Mouse (Mus musculus): Measurements from ENCODE around the gene Msrb3. TPM values are rescaled to one million over a fixed set of nuclear protein-coding genes. Genes with fewer than 3 reads are reported as not detected.

The Msrb3 gene
- polyA plus RNA-seq, 1 experiment from 2014 or later, result 9.9 TPM

DNA sequence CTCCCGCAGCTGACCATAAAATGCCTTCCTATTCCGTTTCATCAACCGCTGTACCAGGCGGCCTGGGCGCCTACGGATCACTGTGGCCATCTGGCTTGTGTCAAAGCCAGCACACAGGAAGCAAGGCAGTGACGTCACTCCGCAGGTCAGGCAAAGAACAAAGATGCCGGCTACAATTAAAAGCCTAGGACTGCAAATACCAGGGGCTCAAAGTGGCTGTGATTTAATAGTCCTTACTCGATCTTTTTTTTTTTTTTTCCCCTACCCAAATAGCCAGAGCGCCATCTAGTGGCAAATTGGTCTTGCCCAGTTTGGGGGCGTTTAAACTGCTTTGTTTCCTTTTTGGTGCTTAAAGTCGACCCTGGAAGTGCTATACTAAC lies 26.4 kb downstream of the Msrb3 start:
- Histone ChIP-seq H3K9ac (ENCODE audit: low read depth, low read length) (no peak overlapping the region), H3K27ac (0 out of 2 replicates have a peak overlapping the region, but pooled peaks have one; percentile 42), H3K9me3 (replicated peaks; ENCODE audit: low read length) (no peaks in the 10 kb centered on the region), H3K36me3 (ENCODE audit: insufficient read depth, low read length) (no peaks in the 10 kb centered on the region), H3K4me1 (replicated peaks; ENCODE audit: insufficient read depth, low read length) (peaks cover 9% of the 10 kb centered on the region; the same call in 1 of the 2 replicates), H3K4me3 (replicated peaks; ENCODE audit: low read depth, low read length) (no peak overlapping the region), H3K27me3 (ENCODE audit: insufficient read depth, low read length) (no peaks in the 10 kb centered on the region), H3K4me2 (ENCODE audit: low read length) (peak overlapping the region; percentile 47)
- whole genome bisulfite sequencing, result 3% methylated on average over 13 of the region's 13 CpGs
- TF ChIP-seq CTCF (IDR thresholded peaks at IDR 0.05; ENCODE audit: low read depth), result peak; percentile 83
- DNase-seq (ENCODE audit: low spot score) (peak; percentile 95), ATAC-seq (replicated peaks; ENCODE audit: low FRiP score, low read depth) (peak; percentile 80)

DNA sequence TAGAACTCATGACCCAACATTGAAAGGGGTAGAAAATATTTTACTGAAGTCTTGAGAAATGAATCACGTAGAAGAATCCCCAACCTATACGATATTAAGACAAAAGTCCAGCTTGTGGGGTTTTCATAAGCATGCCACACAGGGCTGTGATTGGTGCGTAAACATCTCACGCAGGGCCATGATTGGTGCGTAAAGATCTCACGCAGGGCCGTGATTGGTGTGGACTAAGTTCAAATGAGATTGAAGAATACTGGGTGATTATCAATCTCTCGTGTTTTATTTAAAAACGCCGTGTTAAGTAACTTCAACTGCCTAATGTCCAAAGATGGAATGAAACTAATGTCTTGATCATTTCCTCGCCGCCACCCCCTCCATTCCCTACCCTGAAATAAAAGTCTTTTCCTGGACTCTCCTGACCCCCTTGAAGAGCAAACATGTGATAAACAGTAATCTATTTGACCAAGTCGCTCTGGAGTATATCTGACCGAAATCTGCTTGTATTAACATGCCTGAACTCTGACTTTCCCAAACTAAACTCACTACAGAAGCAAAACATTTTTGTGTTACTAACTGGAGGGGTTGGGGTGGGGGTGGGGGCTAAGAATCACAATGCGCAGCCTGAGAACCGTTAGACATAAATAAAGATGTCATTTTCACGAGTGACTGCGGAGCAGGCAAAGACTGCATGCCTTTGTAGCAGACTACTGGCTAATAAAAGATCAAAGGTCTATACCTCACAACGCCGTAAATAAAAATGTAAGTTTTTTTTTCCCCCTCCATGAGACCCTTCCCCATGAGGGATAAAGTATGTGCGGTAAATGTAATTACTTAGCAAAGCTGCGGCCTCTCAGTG lies 27.0 kb downstream of the Msrb3 start:
- Histone ChIP-seq H3K9ac (ENCODE audit: low read depth, low read length) (no peak overlapping the region), H3K9me3 (replicated peaks; ENCODE audit: low read length) (no peaks in the 10 kb centered on the region), H3K4me3 (replicated peaks; ENCODE audit: low read depth, low read length) (no peak overlapping the region), H3K4me1 (replicated peaks; ENCODE audit: insufficient read depth, low read length) (peaks cover 7% of the 10 kb centered on the region; the same call in 1 of the 2 replicates), H3K36me3 (ENCODE audit: insufficient read depth, low read length) (no peaks in the 10 kb centered on the region), H3K27ac (0 out of 2 replicates have a peak overlapping the region, but pooled peaks have one; percentile 42), H3K27me3 (ENCODE audit: insufficient read depth, low read length) (no peaks in the 10 kb centered on the region), H3K4me2 (ENCODE audit: low read length) (peak overlapping the region; percentile 47)
- ATAC-seq (replicated peaks; ENCODE audit: low FRiP score, low read depth), result peak; percentile 33; the same call in 1 of the 2 replicates
- TF ChIP-seq CTCF (IDR thresholded peaks at IDR 0.05; ENCODE audit: low read depth), result no peak
- 33% methylated on average over 22 of the region's 22 CpGs for WGBS
- no peak for DNase-seq (ENCODE audit: low spot score)

DNA sequence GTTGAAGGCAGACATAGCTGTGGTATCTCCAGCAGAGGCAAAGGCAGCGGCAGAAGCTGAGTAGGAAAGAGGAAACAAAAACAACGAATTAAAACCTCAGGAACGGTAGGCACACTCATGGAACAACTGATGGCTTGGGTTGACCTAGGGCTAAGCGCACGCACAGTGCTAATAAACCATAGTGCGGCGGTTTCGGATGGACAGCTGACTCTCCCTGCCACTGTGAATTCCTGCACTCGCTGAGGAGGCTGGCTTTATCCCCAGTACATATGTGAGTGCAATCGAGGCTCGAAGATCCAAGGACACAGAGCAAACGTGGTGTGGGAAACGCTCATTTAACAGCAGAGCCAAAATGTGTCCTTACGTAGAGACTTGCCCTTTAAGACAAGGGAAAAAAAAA lies 27.8 kb downstream of the Msrb3 start:
- DNase-seq (ENCODE audit: low spot score), result no peak
- H3K36me3 ChIP-seq (ENCODE audit: insufficient read depth, low read length), result no peaks in the 10 kb centered on the region
- no peak overlapping the region for H3K27ac ChIP-seq
- no peak overlapping the region for H3K4me2 ChIP-seq (ENCODE audit: low read length)
- 77% methylated on average over 14 of the region's 14 CpGs for WGBS
- peaks cover 4% of the 10 kb centered on the region; the same call in 1 of the 2 replicates for H3K4me1 ChIP-seq (replicated peaks; ENCODE audit: insufficient read depth, low read length)
- TF ChIP-seq CTCF (IDR thresholded peaks at IDR 0.05; ENCODE audit: low read depth), result no peak
- H3K4me3 ChIP-seq (replicated peaks; ENCODE audit: low read depth, low read length), result no peak overlapping the region
- no peaks in the 10 kb centered on the region for H3K9me3 ChIP-seq (replicated peaks; ENCODE audit: low read length)
- no peak for ATAC-seq (replicated peaks; ENCODE audit: low FRiP score, low read depth)
- H3K27me3 ChIP-seq (ENCODE audit: insufficient read depth, low read length), result no peaks in the 10 kb centered on the region
- no peak overlapping the region for H3K9ac ChIP-seq (ENCODE audit: low read depth, low read length)

DNA sequence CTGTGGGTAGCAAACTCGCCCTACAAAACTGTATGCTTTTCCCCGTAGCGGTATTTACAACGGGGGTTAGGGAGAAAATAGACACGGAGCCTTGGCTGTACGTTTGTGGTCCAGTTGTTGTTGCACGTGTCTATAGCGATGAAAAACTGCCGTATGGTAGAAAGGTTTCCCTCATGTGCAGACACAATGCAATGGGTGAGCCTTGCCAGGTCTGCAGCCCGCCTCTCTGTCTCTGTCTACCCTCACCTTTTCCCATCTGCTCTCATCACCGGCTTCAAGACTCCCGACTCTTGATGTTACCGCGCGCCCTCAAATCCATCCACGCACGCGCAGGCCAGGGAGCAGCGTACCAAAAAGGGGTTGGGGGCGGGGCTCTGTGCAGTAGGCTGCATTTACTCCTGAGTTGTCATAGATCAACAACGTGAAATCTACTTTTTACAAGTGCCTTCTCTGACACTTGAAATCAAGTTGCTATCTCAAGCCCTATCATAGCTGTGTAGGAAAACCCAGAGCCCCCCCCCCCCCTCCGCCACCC lies 29.6 kb downstream of the Msrb3 start:
- ATAC-seq (replicated peaks; ENCODE audit: low FRiP score, low read depth) (no peak), DNase-seq (ENCODE audit: low spot score) (no peak)
- Histone ChIP-seq H3K4me3 (replicated peaks; ENCODE audit: low read depth, low read length) (no peak overlapping the region), H3K9ac (ENCODE audit: low read depth, low read length) (no peak overlapping the region), H3K9me3 (replicated peaks; ENCODE audit: low read length) (no peaks in the 10 kb centered on the region), H3K27ac (no peak overlapping the region), H3K4me2 (ENCODE audit: low read length) (no peak overlapping the region), H3K27me3 (ENCODE audit: insufficient read depth, low read length) (no peaks in the 10 kb centered on the region), H3K36me3 (ENCODE audit: insufficient read depth, low read length) (no peaks in the 10 kb centered on the region), H3K4me1 (replicated peaks; ENCODE audit: insufficient read depth, low read length) (0 out of 2 replicates have a peak, but pooled peaks cover 4% of the 10 kb centered on the region)
- 93% methylated on average over 22 of the region's 22 CpGs for WGBS
- no peak for TF ChIP-seq CTCF (IDR thresholded peaks at IDR 0.05; ENCODE audit: low read depth)

DNA sequence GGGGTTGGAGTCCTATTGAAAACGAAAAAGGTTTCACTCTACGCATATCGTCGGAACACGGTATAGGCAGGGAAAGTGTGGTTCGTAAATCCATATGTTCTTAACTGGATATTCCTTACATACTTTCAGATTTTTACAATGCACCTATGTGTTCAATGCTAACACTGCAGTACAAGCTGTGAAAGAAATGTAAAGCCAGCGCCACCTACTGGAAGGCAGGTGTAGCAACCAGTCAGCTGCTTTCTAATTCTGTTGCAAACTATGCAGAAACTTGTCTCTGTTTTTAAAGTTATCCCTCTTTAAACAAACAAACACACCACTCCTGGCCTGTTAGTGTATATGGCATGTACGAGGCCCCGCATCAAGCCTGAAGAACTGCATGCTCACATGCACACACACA lies 34.5 kb downstream of the Msrb3 start:
- WGBS, result 13% methylated on average over 9 of the region's 9 CpGs
- Histone ChIP-seq H3K4me3 (replicated peaks; ENCODE audit: low read depth, low read length) (no peak overlapping the region), H3K27ac (no peak overlapping the region), H3K9ac (ENCODE audit: low read depth, low read length) (no peak overlapping the region), H3K36me3 (ENCODE audit: insufficient read depth, low read length) (no peaks in the 10 kb centered on the region), H3K27me3 (ENCODE audit: insufficient read depth, low read length) (no peaks in the 10 kb centered on the region), H3K4me1 (replicated peaks; ENCODE audit: insufficient read depth, low read length) (no peaks in the 10 kb centered on the region), H3K9me3 (replicated peaks; ENCODE audit: low read length) (no peaks in the 10 kb centered on the region), H3K4me2 (ENCODE audit: low read length) (no peak overlapping the region)
- ATAC-seq (replicated peaks; ENCODE audit: low FRiP score, low read depth) (no peak; the same call in 1 of the 2 replicates), DNase-seq (ENCODE audit: low spot score) (peak; percentile 89)
- TF ChIP-seq CTCF (IDR thresholded peaks at IDR 0.05; ENCODE audit: low read depth), result peak; percentile 96

DNA sequence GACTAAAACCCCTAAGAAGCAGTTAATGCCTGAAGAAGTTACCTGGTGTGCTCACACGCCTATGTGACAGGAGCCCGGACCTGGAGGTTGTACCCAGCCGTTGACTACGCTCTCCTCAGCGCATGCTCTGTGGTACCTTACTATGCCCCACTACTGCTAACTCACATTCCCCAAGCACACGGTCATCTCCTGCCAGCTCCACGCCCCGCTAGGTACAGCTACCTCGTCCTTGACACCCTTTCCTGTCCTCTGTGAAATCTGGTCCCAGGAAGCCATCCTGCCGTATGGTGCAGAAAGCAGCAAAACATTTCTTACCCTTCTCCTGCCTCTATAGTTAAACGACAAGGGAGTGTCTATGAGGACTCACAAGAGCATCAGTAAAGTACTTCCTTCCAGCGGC lies 37.2 kb downstream of the Msrb3 start:
- no peak overlapping the region for H3K4me3 ChIP-seq (replicated peaks; ENCODE audit: low read depth, low read length)
- 86% methylated on average over 12 of the region's 12 CpGs for WGBS
- no peak for ATAC-seq (replicated peaks; ENCODE audit: low FRiP score, low read depth)

More for the DNA sequence above, 37.2 kb downstream of the Msrb3 start:
- TF ChIP-seq CTCF (IDR thresholded peaks at IDR 0.05; ENCODE audit: low read depth), result no peak
- Histone ChIP-seq H3K9me3 (replicated peaks; ENCODE audit: low read length) (no peaks in the 10 kb centered on the region), H3K27me3 (ENCODE audit: insufficient read depth, low read length) (no peaks in the 10 kb centered on the region), H3K4me2 (ENCODE audit: low read length) (no peak overlapping the region), H3K36me3 (ENCODE audit: insufficient read depth, low read length) (no peaks in the 10 kb centered on the region), H3K4me1 (replicated peaks; ENCODE audit: insufficient read depth, low read length) (no peaks in the 10 kb centered on the region), H3K9ac (ENCODE audit: low read depth, low read length) (no peak overlapping the region), H3K27ac (no peak overlapping the region)
- no peak for DNase-seq (ENCODE audit: low spot score)
